Mouse (Mus musculus) cerebellum, adult 2 months (tissue): ENCODE measurements around the gene Bag6. TPM values are rescaled to one million over a fixed set of nuclear protein-coding genes. Genes with fewer than 3 reads are reported as not detected.

Source experiments
- DNase-seq, 2 experiments: peaks; one replicate each; pipeline ENCODE4 v3.0.0; 2021
- H3K27ac ChIP-seq: fragments of 200-500 bp; 2 replicates; pipeline ENCODE4 v1.5.1; 2012; ENCODE audit warnings: low read length, control low read depth, inconsistent platforms; ENCODE audit not compliant: insufficient read depth
- H3K27me3 ChIP-seq: fragments of 200-500 bp; 2 replicates; pipeline ENCODE4 v1.6.1; 2012; ENCODE audit warnings: inconsistent platforms, mild to moderate bottlenecking, low read length, moderate library complexity; ENCODE audit not compliant: control insufficient read depth, insufficient read depth
- H3K4me1 ChIP-seq: fragments of 200-500 bp; 2 replicates; pipeline ENCODE4 v1.6.1; 2011; ENCODE audit warnings: low read length; ENCODE audit not compliant: control insufficient read depth, insufficient read depth
- H3K4me3 ChIP-seq: fragments of 200-500 bp; replicated peaks from 2 replicates; pipeline ENCODE3; 2011; ENCODE audit warnings: mild to moderate bottlenecking, low read depth, low read length, control low read depth; ENCODE audit not compliant: insufficient read depth
- CTCF ChIP-seq: fragments of 200-500 bp; IDR thresholded peaks from 2 replicates; pipeline ENCODE4 v1.5.1; 2011; ENCODE audit warnings: low read depth, mild to moderate bottlenecking, control low read depth, low read length, moderate library complexity, borderline replicate concordance; ENCODE audit not compliant: insufficient read depth
- POLR2A ChIP-seq: fragments of 200-500 bp; IDR thresholded peaks from 2 replicates; pipeline ENCODE4 v1.6.1; 2011; ENCODE audit warnings: low read length, control low read depth, borderline replicate concordance; ENCODE audit not compliant: insufficient read depth
- WGBS: fragments of 180-500 bp; shearing (Covaris S2); methylation state at CpG from one replicate; pipeline ENCODE4 v1.1.7; 2018; 5-methylcytosine and 5-hydroxymethylcytosine counted together
- polyA plus RNA-seq: library from polyadenylated mRNA; depleted of rRNA; stranded (reverse); fragments of >200 nt; gene quantifications from 2 replicates; pipeline ENCODE4 v1.2.3, GENCODE M21; 2012

Gene Bag6
- polyA plus RNA-seq, 1 experiment = 211 TPM

GRCm38 (mm10) chr17:35175968-35176367 lies 41.0 kb downstream of the Bag6 start, which contains the start of gene Aif1:
Gene Aif1 (minus strand): TSS chr17:35176068.
- Histone ChIP-seq H3K27ac (no peak within 1 kb of the TSS), H3K27me3 (no peaks in the 10 kb centered on the region), H3K4me1 (no peaks in the 10 kb centered on the region), H3K4me3 (no peak within 1 kb of the TSS)
- TF ChIP-seq POLR2A (no peak), CTCF (no peak)
- no peak for DNase-seq
- 46% methylated on average over 2 of the region's 2 CpGs for WGBS

GRCm38 (mm10) chr17:35178528-35178927 lies 43.5 kb downstream of the Bag6 start:
- Histone ChIP-seq H3K4me1 (no peaks in the 10 kb centered on the region), H3K27me3 (no peaks in the 10 kb centered on the region), H3K27ac (no peak overlapping the region), H3K4me3 (no peak overlapping the region)
- WGBS = 27% methylated on average over 5 of the region's 5 CpGs
- no peak for DNase-seq
- TF ChIP-seq CTCF (peak; percentile 77), POLR2A (no peak)

- no peaks in the 10 kb centered on the region for H3K4me1 ChIP-seq
- no peak overlapping the region for H3K4me3 ChIP-seq
- H3K27me3 ChIP-seq = no peaks in the 10 kb centered on the region
- no peak for DNase-seq
- no peak overlapping the region for H3K27ac ChIP-seq
- WGBS = 81% methylated on average over 5 of the region's 5 CpGs
- TF ChIP-seq POLR2A (no peak), CTCF (no peak)
Observed at GRCm38 (mm10) chr17:35180093-35180492, 45.1 kb downstream of the Bag6 start.

- H3K27ac ChIP-seq = no peak overlapping the region
- H3K4me3 ChIP-seq = peak overlapping the region; percentile 26
- no peaks in the 10 kb centered on the region for H3K4me1 ChIP-seq
- TF ChIP-seq POLR2A = no peak
- no peaks in the 10 kb centered on the region for H3K27me3 ChIP-seq
- no peak for DNase-seq
- 4% methylated on average over 17 of the region's 18 CpGs for WGBS
Observed at GRCm38 (mm10) chr17:35185639-35186611, 50.9 kb downstream of the Bag6 start.

GRCm38 (mm10) chr17:35186681-35187080 lies 51.7 kb downstream of the Bag6 start:
- no peak overlapping the region for H3K4me3 ChIP-seq
- no peak for DNase-seq
- no peaks in the 10 kb centered on the region for H3K27me3 ChIP-seq
- H3K4me1 ChIP-seq = no peaks in the 10 kb centered on the region
- no peak overlapping the region for H3K27ac ChIP-seq
- no peak for TF ChIP-seq POLR2A
- TF ChIP-seq CTCF = no peak
- WGBS = 2% methylated on average over 4 of the region's 4 CpGs

- no peaks in the 10 kb centered on the region for H3K27me3 ChIP-seq
- no peak for TF ChIP-seq POLR2A
- TF ChIP-seq CTCF = no peak
- no peaks in the 10 kb centered on the region for H3K4me1 ChIP-seq
- no peak for DNase-seq
- no peak overlapping the region for H3K27ac ChIP-seq
- no peak overlapping the region for H3K4me3 ChIP-seq
- whole genome bisulfite sequencing = 72% methylated on average over 4 of the region's 4 CpGs
Observed at GRCm38 (mm10) chr17:35187345-35187744, 52.4 kb downstream of the Bag6 start.

- no peak for TF ChIP-seq CTCF
- TF ChIP-seq POLR2A = no peak
- H3K27ac ChIP-seq = no peak within 1 kb of the TSS
- no peak within 1 kb of the TSS for H3K4me3 ChIP-seq
- no peaks in the 10 kb centered on the region for H3K27me3 ChIP-seq
- no peak for DNase-seq
- no peaks in the 10 kb centered on the region for H3K4me1 ChIP-seq
- WGBS = 78% methylated on average over 7 of the region's 7 CpGs
Observed at GRCm38 (mm10) chr17:35187959-35188610, 53.1 kb downstream of the Bag6 start, which contains the start of gene Lst1. Gene Lst1 (minus strand): TSS chr17:35188439.

GRCm38 (mm10) chr17:35189186-35189585 lies 54.2 kb downstream of the Bag6 start:
- H3K27ac ChIP-seq = no peak overlapping the region
- no peaks in the 10 kb centered on the region for H3K4me1 ChIP-seq
- TF ChIP-seq CTCF (no peak), POLR2A (no peak)
- no peaks in the 10 kb centered on the region for H3K27me3 ChIP-seq
- no peak for DNase-seq
- H3K4me3 ChIP-seq = no peak overlapping the region
- 66% methylated on average over 1 of the region's 1 CpGs for WGBS
